Mouse (Mus musculus) MEL (cell line): ENCODE results near the gene 1700023F06Rik. TPM values are rescaled to one million over a fixed set of nuclear protein-coding genes. Genes with fewer than 3 reads are reported as not detected.

Experiments used
- DNase-seq: peaks from one replicate; pipeline ENCODE4 v3.0.0; 2011; ENCODE audit warnings: low read depth, low spot score
- H3K27ac ChIP-seq: 2 replicates; pipeline ENCODE4 v1.5.1; 2012; ENCODE audit warnings: low read depth, mild to moderate bottlenecking, control low read depth, low read length, moderate library complexity; ENCODE audit not compliant: control insufficient read depth
- H3K27me3 ChIP-seq, 2 experiments: fragments of 150-350 bp in 1 of 2; sonication (generic) in 1 of 2; 2 replicates each; pipeline ENCODE4 v1.6.1; 2012; ENCODE audit warnings: low read length in 2 of 2, mild to moderate bottlenecking in 2 of 2, improper control_type of control experiment in 1 of 2, moderate library complexity in 1 of 2; ENCODE audit not compliant: insufficient read depth in 2 of 2, control insufficient read depth in 1 of 2
- H3K36me3 ChIP-seq, 2 experiments: 2 replicates each; pipeline ENCODE4 v1.6.1; 2012 to 2014; ENCODE audit warnings: low read length in 2 of 2, improper control_type of control experiment in 1 of 2, inconsistent platforms in 1 of 2, mild to moderate bottlenecking in 1 of 2; ENCODE audit not compliant: insufficient read depth in 2 of 2, control insufficient read depth in 1 of 2
- H3K4me1 ChIP-seq, 2 experiments: fragments of 150-350 bp in 1 of 2; sonication (generic) in 1 of 2; 2 replicates each; pipeline ENCODE4 v1.6.1; 2012; ENCODE audit warnings: low read length in 2 of 2, improper control_type of control experiment in 1 of 2, mild to moderate bottlenecking in 1 of 2; ENCODE audit not compliant: insufficient read depth in 2 of 2, control insufficient read depth in 1 of 2
- H3K4me3 ChIP-seq, 2 experiments: fragments of 150-350 bp in 1 of 2; sonication (generic) in 1 of 2; 2 replicates each; pipeline ENCODE4 v1.5.1; 2012; ENCODE audit warnings: low read depth in 2 of 2, low read length in 2 of 2, mild to moderate bottlenecking in 2 of 2, moderate library complexity in 2 of 2, control low read depth in 1 of 2, improper control_type of control experiment in 1 of 2; ENCODE audit not compliant: control insufficient read depth in 1 of 2, insufficient read depth in 1 of 2
- H3K79me2 ChIP-seq: 2 replicates; pipeline ENCODE4 v1.6.1; 2012; ENCODE audit warnings: mild to moderate bottlenecking, low read length, moderate library complexity; ENCODE audit not compliant: control insufficient read depth, poor library complexity, insufficient read depth
- H3K9ac ChIP-seq: 2 replicates; pipeline ENCODE4 v1.6.1; 2012; ENCODE audit warnings: low read depth, mild to moderate bottlenecking, control low read depth, low read length, moderate library complexity; ENCODE audit not compliant: control insufficient read depth, poor library complexity, severe bottlenecking
- H3K9me3 ChIP-seq: fragments of 150-350 bp; sonication (generic); replicated peaks from 2 replicates; pipeline ENCODE4 v1.6.1; 2012; ENCODE audit warnings: mild to moderate bottlenecking, low read length, improper control_type of control experiment, moderate library complexity; ENCODE audit not compliant: insufficient read depth
- CTCF ChIP-seq, 3 experiments: IDR thresholded peaks in 2 of 3; conservative IDR thresholded peaks in 1 of 3; 2 replicates each; pipeline ENCODE4 v1.5.1; 2011 to 2012; ENCODE audit warnings: low read length in 3 of 3, low read depth in 2 of 3, mild to moderate bottlenecking in 2 of 3, improper control_type of control experiment in 1 of 3, inconsistent platforms in 1 of 3, mixed read lengths in 1 of 3, moderate library complexity in 1 of 3; ENCODE audit not compliant: control insufficient read depth in 1 of 3, insufficient read depth in 1 of 3, poor library complexity in 1 of 3, severe bottlenecking in 1 of 3
- E2F4 ChIP-seq: IDR thresholded peaks from 2 replicates; pipeline ENCODE4 v1.6.1; 2011; ENCODE audit warnings: low read depth, low read length, improper control_type of control experiment, borderline replicate concordance
- ELF1 ChIP-seq: IDR thresholded peaks from 2 replicates; pipeline ENCODE4 v1.6.1; 2014; ENCODE audit warnings: low read depth, mild to moderate bottlenecking, inconsistent platforms, low read length, improper control_type of control experiment, moderate library complexity
- ETS1 ChIP-seq: IDR thresholded peaks from 2 replicates; pipeline ENCODE4 v1.6.1; 2012; ENCODE audit warnings: low read depth, mild to moderate bottlenecking, inconsistent platforms, low read length, improper control_type of control experiment, moderate library complexity
- GATA1 ChIP-seq: IDR thresholded peaks from 2 replicates; pipeline ENCODE4 v1.6.1; 2011; ENCODE audit warnings: low read depth, low read length, improper control_type of control experiment
- HCFC1 ChIP-seq: IDR thresholded peaks from 2 replicates; pipeline ENCODE4 v1.6.1; 2012; ENCODE audit warnings: low read depth, mild to moderate bottlenecking, inconsistent platforms, low read length, improper control_type of control experiment, moderate library complexity
- MAFK ChIP-seq: IDR thresholded peaks from 2 replicates; pipeline ENCODE4 v1.6.1; 2011; ENCODE audit warnings: low read depth, mild to moderate bottlenecking, low read length, improper control_type of control experiment, borderline replicate concordance
- MAX ChIP-seq: IDR thresholded peaks from 2 replicates; pipeline ENCODE4 v1.6.1; 2011; ENCODE audit warnings: low read length, improper control_type of control experiment
- MAZ ChIP-seq: IDR thresholded peaks from 2 replicates; pipeline ENCODE4 v1.6.1; 2012; ENCODE audit warnings: low read depth, mild to moderate bottlenecking, inconsistent platforms, low read length, improper control_type of control experiment
- MXI1 ChIP-seq: IDR thresholded peaks from 2 replicates; pipeline ENCODE4 v1.6.1; 2011; ENCODE audit warnings: mild to moderate bottlenecking, low read depth, low read length, improper control_type of control experiment
- MYC ChIP-seq: IDR thresholded peaks from 2 replicates; pipeline ENCODE4 v1.6.1; 2011; ENCODE audit warnings: low read depth, mild to moderate bottlenecking, low read length, improper control_type of control experiment, moderate library complexity
- NELFE ChIP-seq: IDR thresholded peaks from 2 replicates; pipeline ENCODE4 v1.6.1; 2011; ENCODE audit warnings: low read depth, low read length, improper control_type of control experiment
- POLR2AphosphoS2 ChIP-seq: IDR thresholded peaks from 2 replicates; pipeline ENCODE4 v1.6.1; 2011; ENCODE audit warnings: low read length, improper control_type of control experiment
- POLR2AphosphoS5 ChIP-seq: IDR thresholded peaks from 2 replicates; pipeline ENCODE4 v1.6.1; 2012; ENCODE audit warnings: low read depth, borderline replicate concordance, mild to moderate bottlenecking, inconsistent platforms, low read length, moderate library complexity, mixed read lengths
- RAD21 ChIP-seq: IDR thresholded peaks from 2 replicates; pipeline ENCODE4 v1.6.1; 2011; ENCODE audit warnings: mild to moderate bottlenecking, low read depth, low read length, improper control_type of control experiment
- SIN3A ChIP-seq: IDR thresholded peaks from 2 replicates; pipeline ENCODE4 v1.6.1; 2012; ENCODE audit warnings: low read length, improper control_type of control experiment, inconsistent platforms
- SMC3 ChIP-seq: IDR thresholded peaks from 2 replicates; pipeline ENCODE4 v1.6.1; 2011; ENCODE audit warnings: low read depth, low read length, improper control_type of control experiment
- TAL1 ChIP-seq: IDR thresholded peaks from 2 replicates; pipeline ENCODE4 v1.6.1; 2012; ENCODE audit warnings: mild to moderate bottlenecking, inconsistent platforms, low read length, moderate library complexity, mixed read lengths
- TBP ChIP-seq: IDR thresholded peaks from 2 replicates; pipeline ENCODE4 v1.8.0; 2011; ENCODE audit warnings: low read depth, low read length, improper control_type of control experiment
- USF2 ChIP-seq, 2 experiments: IDR thresholded peaks; 2 replicates each; pipeline ENCODE4 v1.6.1; 2011 to 2012; ENCODE audit warnings: improper control_type of control experiment in 2 of 2, low read length in 2 of 2, borderline replicate concordance in 1 of 2, inconsistent platforms in 1 of 2, low read depth in 1 of 2, mild to moderate bottlenecking in 1 of 2; ENCODE audit not compliant: insufficient read depth in 1 of 2
- ZC3H11A ChIP-seq: IDR thresholded peaks from 2 replicates; pipeline ENCODE4 v1.6.1; 2012; ENCODE audit warnings: low read depth, mild to moderate bottlenecking, inconsistent platforms, low read length, improper control_type of control experiment
- ZMIZ1 ChIP-seq: IDR thresholded peaks from 2 replicates; pipeline ENCODE4 v1.6.1; 2012; ENCODE audit warnings: low read depth, mild to moderate bottlenecking, inconsistent platforms, low read length, improper control_type of control experiment, moderate library complexity
- ZNF384 ChIP-seq: IDR thresholded peaks from 2 replicates; pipeline ENCODE4 v1.6.1; 2012; ENCODE audit warnings: low read depth, mild to moderate bottlenecking, inconsistent platforms, low read length, improper control_type of control experiment
- polyA plus RNA-seq, 2 experiments: library from polyadenylated mRNA; stranded (reverse) in 1 of 2; unstranded in 1 of 2; fragments of >175 nt in 1 of 2; fragments of >200 nt in 1 of 2; gene quantifications; 2 replicates each; pipeline versions ENCODE4 v1.2.1 to v1.2.4; 2012; ENCODE audit warnings: low replicate concordance in 2 of 2, low read depth in 1 of 2; ENCODE audit not compliant: insufficient read length in 2 of 2, insufficient read depth in 1 of 2, missing spikeins in 1 of 2
- total RNA-seq: library from RNA; depleted of rRNA; stranded (reverse); fragments of 300-350 nt; gene quantifications from 2 replicates; pipeline ENCODE4 v1.2.3, GENCODE M21; 2012

The 1700023F06Rik gene
- total and polyA plus RNA-seq, 3 experiments: not detected

DNA sequence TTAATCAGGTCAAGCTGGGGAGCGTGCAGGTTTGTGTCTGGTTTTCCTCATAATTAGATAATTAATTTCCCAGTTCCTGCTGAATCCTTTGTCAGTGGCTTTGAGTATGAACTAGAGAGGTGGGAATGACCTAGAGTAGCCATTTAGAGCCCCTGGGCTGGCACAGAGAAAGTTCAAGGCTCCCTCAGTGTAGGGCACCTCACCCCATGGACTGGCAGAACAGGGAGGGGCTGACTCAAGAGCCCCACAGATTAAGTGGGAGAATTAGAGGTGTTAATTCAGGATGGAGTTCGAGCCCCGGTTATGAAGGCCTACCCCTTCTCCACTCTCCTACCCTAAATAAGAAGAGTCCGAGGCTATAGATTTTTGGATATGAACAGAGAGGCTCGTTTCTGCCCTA, 38.7 kb downstream of the 1700023F06Rik start:
- H3K4me3 ChIP-seq: no peak overlapping the region
- no peaks in the 10 kb centered on the region; the same call in 1 of the 2 replicates for H3K79me2 ChIP-seq
- peaks cover 4 to 16% of the 10 kb centered on the region in 2 experiments; a peak in 3 of 4 replicates for H3K4me1 ChIP-seq
- no peak overlapping the region for H3K27ac ChIP-seq
- TF ChIP-seq POLR2AphosphoS5 (no peak), USF2 (IDR thresholded peaks at IDR 0.05; ENCODE audit: borderline replicate concordance in 1 of 2, insufficient read depth in 1 of 2, low read depth in 1 of 2, low read length in 2 of 2) (no peak), MAFK (no peak), MAX (no peak), SMC3 (no peak), SIN3A (no peak)
- no peaks in the 10 kb centered on the region for H3K9me3 ChIP-seq
- H3K9ac ChIP-seq: no peak overlapping the region
- no peak for DNase-seq
- peaks cover 0 to 5% of the 10 kb centered on the region in 2 experiments; a peak in 2 of 4 replicates for H3K36me3 ChIP-seq
- peaks cover 3 to 12% of the 10 kb centered on the region in 2 experiments; a peak in 3 of 4 replicates for H3K27me3 ChIP-seq

DNA sequence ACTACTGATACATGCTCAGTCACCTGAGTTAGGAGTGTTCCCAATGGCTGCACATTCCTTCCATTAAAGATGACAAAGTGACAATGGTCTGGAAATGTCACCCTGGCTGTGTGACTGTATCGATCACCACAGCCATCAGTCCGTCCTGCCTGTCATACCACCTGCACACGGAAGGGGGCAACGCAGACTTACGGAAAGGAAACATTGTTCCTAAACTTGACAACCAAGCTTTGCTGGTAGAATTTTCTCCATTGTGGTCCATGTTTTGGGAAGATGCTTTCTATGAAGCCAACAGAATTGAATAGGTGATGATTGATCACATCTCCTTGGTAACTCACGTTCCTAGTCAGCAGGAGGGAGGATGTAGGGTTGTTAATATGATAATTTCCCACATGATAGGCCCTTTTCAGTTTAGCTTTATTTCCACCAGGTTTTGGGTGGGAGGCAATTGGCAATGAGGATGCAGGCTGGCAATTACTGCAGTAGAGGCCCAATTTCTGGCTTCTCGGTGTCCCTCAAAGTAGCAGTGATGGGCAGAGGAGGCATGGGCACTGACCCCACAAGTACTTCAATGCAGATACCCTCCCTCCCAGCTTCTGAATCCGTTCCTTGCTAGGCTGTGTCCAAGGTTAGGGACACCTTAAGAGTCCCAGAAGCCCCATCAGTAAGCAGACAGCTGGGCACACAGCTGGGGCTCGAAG, 39.5 kb downstream of the 1700023F06Rik start:
- no peaks in the 10 kb centered on the region; a peak in 1 of 4 replicates for H3K36me3 ChIP-seq
- no peaks in the 10 kb centered on the region; the same call in 1 of the 2 replicates for H3K79me2 ChIP-seq
- TF ChIP-seq CTCF (IDR thresholded peaks at IDR 0.05 in 2 of 3, conservative IDR thresholded peaks at IDR 0.05 in 1 of 3; ENCODE audit: control insufficient read depth in 1 of 3, insufficient read depth in 1 of 3, low read depth in 2 of 3, low read length in 3 of 3, poor library complexity in 1 of 3, severe bottlenecking in 1 of 3) (peak; percentile 84 to 99 (median 98)), ZC3H11A (peak; percentile 96), SMC3 (peak; percentile 95), ZMIZ1 (no peak), MYC (no peak), TAL1 (no peak), RAD21 (peak; percentile 99)
- TF ChIP-seq, all 39 proteins: peak for 4
- Histone ChIP-seq H3K27me3 (peaks cover 3 to 12% of the 10 kb centered on the region in 2 experiments; a peak in 3 of 4 replicates), H3K4me1 (peaks cover 2 to 8% of the 10 kb centered on the region in 2 experiments; a peak in 2 of 4 replicates), H3K4me3 (no peak overlapping the region), H3K27ac (no peak overlapping the region), H3K9ac (no peak overlapping the region), H3K9me3 (no peaks in the 10 kb centered on the region)
- DNase-seq: peak; percentile 75

DNA sequence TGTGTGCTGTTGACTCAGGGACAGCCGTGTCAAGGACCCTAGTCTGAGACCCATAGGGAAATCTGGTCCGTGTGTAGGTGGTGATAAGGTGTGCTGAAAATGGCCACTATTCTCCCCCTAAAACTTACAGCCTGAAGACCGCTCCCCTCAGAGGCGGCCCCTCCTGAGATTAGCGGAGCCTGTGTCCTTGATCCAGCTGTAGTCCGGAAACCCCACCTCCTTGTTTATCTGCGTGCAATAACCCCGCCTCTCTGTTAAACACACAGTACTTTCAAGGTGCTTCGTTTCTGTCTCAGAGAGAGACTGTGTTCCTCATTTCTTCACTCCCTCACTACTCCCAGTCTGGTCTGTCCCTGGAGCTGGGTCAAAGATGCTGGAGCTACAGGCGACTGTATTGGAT, 44.0 kb downstream of the 1700023F06Rik start:
- H3K27ac ChIP-seq: no peak overlapping the region
- peaks cover 0 to 4% of the 10 kb centered on the region in 2 experiments; a peak in 1 of 4 replicates for H3K4me1 ChIP-seq
- no peaks in the 10 kb centered on the region for H3K9me3 ChIP-seq
- H3K27me3 ChIP-seq: no peaks in the 10 kb centered on the region
- H3K4me3 ChIP-seq: peak overlapping the region; percentile 10 to 24; a peak in 3 of 4 replicates
- H3K79me2 ChIP-seq: no peaks in the 10 kb centered on the region
- peak; percentile 90 for DNase-seq
- H3K36me3 ChIP-seq: peaks cover 0 to 3% of the 10 kb centered on the region in 2 experiments; a peak in 1 of 4 replicates
- H3K9ac ChIP-seq: no peak overlapping the region
- TF ChIP-seq POLR2AphosphoS2 (no peak), ELF1 (0 out of 2 replicates have a peak, but pooled peaks have one; percentile 38), E2F4 (no peak), TBP (no peak), ZNF384 (no peak), ETS1 (0 out of 2 replicates have a peak, but pooled peaks have one; percentile 33), SMC3 (no peak), GATA1 (peak; percentile 77), SIN3A (peak; percentile 88), NELFE (no peak), MXI1 (peak; percentile 43), ZMIZ1 (no peak), HCFC1 (peak; percentile 66; the same call in 1 of the 2 replicates), MAZ (0 out of 2 replicates have a peak, but pooled peaks have one; percentile 47), CTCF (IDR thresholded peaks at IDR 0.05 in 2 of 3, conservative IDR thresholded peaks at IDR 0.05 in 1 of 3; ENCODE audit: control insufficient read depth in 1 of 3, insufficient read depth in 1 of 3, low read depth in 2 of 3, low read length in 3 of 3, poor library complexity in 1 of 3, severe bottlenecking in 1 of 3) (no peak)
